Mouse (Mus musculus): ENCODE measurements at regions not wholly inside any gene's neighbourhood (a gene's known extent, or its start where the extent isn't known, plus 50 kb on each side); places are given as distances from the start of the nearest gene placed in this dataset.

DNA sequence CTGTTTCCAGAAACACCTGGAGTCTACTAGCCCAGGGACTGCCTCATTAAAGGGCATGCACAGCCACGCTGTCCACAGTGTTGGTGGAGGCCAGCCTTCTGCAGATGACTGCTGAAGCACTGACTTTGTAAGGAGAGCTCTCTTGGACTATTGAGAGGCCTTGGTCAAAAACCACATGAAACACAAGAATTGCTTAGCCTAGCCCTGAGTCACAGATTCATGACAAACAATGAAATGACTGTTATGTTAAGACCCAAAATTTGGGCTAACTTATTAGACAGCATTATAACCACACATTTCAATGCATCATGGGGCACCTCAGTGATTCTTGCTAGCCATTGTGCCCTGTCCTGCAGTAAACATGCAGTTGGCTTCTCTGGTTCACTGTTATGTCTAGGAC is 202.1 kb upstream of the Klf4 start:
- TF ChIP-seq GATA1 (IDR thresholded peaks at IDR 0.05; ENCODE audit: borderline replicate concordance, low read length), result no peak
- TF ChIP-seq FLI1 (IDR thresholded peaks at IDR 0.05; ENCODE audit: low read length), result no peak
